Mouse (Mus musculus) gastrocnemius, postnatal 10 days (tissue): ENCODE results near the gene Speer4f1. TPM values are rescaled to one million over a fixed set of nuclear protein-coding genes. Genes with fewer than 3 reads are reported as not detected.
"Not testable (repeated sequence)": the region's sequence is repeated elsewhere in the genome, so short reads cannot be mapped to it uniquely, and the experiment has no call there.

Experiments used
- DNase-seq: peaks from one replicate; pipeline ENCODE4 v3.0.0; 2021; ENCODE audit warnings: mixed read lengths
- long read RNA-seq, 2 experiments: library from polyadenylated mRNA; stranded (forward); transcript quantifications; one replicate each; pipeline ENCODE4 v2.0.0; 2021
- total RNA-seq, 2 experiments: library from RNA; stranded (reverse); gene quantifications; 2 replicates each; pipeline ENCODE4 v1.2.3; 2021

Gene Speer4f1
- not detected for total RNA-seq
- long read RNA-seq, experiment 1, result 0 reads
- long read RNA-seq, experiment 2, result 0 reads

DNA sequence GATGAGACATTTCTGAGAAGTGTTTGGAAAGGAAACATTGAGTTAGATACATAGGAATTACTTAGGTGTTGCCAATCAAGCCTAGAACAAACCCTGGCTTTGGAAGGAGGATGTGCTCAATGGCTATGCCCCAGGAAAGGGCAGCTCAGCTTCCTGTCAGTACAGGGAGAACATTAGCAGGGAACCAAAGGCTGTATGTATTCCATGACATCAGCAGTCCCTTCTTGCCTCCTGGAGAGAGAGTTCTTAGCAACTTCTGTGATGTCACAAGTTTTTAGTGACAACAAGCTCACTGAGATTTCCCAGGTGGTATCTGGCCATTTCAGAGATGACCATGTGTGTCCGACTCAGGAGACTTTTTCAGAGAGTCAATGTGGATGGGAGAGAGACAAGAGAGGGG lies at the start of gene Speer4f1:
Gene Speer4f1, plus strand, starts transcription at position 301 of the 400 bp plus-strand sequence.
- not testable (repeated sequence) for DNase-seq

DNA sequence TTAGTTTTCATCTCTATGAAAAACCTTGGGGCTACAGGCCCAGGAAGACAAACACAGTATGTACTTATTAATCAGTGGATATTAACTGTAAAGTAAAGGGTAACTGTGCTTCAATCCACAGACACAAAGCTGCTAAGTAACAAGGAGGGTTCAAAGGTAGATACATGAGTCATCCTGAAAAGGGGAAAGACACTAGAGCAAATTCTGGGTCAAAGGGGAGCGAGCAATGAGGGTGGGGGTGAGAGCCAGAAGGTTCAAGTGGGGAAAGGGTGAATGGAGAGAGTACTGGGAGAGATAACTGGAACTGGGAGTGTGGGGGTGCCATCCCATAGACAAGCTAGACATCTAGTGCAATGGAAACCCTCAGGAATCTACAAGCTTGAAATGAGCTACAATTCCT lies 49.0 kb upstream of the Speer4f1 start:
- no peak for DNase-seq

DNA sequence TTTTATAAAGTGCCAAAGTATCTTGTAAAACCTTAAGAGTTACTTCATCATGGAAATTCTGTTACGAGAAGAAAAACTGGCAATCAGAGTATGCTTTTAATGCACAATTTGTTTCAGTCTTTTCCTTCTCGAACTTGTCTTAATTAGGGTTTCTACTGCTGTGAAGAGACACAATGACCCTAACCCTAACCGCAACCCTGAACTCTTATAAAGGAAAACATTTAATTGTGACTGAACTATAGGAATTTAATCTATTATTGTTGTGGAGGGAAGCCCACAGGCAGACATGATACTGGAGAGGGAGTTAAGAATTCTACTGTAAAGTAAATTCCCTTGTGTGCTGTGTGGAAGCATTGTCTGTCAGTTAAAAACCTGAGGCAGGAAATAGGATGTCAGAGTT lies 41.2 kb upstream of the Speer4f1 start:
- no peak for DNase-seq

DNA sequence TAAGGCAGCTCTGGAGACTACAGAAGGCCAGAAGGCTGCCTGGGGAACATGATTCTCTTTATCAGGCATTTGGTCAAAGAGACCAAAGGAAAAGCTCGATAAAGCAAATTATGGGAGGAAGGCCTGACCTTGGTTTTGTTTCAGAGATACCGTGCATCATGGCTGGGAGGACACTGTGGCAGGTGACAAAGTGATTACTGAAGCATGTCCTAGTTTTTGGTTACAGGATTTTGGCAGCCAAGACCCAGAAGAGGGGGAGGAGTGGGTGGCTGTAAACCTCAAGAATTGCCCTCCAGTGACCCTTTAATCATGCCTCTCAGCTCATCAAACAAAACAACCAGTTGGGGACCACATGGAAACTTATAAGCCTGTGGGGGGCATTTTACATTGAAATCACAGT lies 39.7 kb upstream of the Speer4f1 start:
- DNase-seq, result no peak

DNA sequence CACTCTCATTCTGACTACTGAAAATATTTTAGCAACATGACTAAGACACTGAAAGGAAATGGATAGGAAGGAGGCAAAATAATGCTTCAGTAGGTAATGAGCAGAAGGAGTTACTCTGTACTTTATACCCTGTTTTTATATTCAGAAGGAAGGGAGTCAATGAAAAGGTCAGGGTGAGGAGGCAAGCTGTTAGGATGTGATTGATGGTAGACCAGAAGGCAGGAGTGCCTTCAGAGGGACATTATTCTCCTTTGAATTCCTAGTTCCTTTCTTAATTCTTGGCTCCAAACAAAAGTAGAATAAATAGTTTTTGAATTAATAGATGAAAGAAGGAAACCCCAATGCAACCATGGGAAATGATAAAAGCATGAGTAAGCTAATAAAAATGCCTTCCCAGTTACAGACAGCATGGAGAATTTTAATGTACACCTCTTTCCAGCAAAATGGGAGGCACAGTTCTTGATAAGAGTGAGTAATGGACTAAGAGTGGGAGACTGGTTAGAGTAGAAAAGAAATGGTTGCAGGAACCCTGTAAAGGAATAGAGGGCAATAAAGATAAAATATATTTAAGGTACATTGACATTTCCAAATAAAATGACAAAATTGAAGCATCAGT lies 36.3 kb upstream of the Speer4f1 start:
- no peak for DNase-seq

DNA sequence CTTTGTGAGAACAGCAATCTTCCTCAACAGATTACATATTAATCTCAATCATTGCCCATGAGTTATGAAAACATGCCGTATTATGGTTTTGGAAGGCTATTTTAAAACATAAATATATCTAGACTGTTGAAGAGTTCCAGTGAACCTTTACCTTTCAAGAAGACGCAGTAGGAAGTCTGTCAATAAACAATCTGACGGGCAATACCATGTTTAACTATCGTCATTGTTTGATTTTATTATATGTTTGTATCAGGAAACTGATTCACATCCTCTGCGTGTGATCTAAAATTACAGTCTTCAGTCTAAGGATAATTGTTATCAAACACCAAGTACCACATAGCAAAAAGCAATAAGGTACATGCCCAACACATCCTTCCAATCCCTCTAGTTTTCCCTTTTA lies 21.8 kb upstream of the Speer4f1 start:
- DNase-seq, result no peak

DNA sequence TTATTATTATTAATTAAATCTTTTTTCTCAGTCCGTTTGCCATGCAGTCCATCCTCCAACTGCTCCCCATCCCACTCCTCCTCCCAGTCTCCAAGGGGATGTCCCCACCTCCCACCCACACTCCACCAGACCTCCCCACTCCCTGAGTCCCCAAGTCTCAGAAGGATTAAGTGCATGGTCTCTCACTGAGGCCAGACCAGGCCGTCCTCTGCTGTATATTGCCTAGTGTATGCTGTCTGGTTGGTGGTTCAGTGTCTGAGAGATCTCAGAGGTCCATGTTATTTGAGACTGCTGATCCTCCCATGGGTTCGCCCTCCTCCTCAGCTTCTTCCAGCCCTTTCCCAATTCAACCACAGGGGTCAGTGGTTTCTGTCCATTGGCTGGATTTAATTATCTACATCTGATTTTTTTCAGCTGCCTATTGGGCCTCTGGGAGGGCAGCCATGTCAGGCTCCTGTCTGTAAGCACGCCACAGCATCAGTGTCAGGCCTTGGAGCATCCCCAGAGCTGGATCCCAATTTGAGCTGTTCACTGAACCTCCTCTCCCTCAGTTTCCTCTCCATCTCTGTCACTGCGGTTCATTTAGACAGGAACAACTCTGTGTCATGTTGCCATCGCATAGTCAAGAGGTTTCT lies 20.8 kb upstream of the Speer4f1 start:
- DNase-seq, result no peak

DNA sequence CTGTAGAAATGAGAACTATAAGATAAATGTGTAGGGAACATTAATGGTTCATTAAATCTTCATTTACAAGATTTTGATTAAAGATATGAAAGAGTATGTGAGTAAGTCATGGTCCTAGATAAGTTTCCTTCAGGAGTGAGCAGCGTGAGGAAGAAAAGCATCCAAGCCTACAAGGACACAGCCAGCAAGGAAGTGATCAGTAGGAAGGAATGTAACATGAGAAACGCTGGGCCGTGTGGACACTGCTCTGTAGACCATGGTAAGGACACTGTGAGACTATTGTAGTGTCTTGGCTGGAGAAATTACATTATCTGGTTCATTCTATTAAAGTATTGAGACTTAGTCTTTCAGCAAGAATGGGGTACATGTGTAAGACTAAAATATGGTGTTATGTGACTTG lies 19.2 kb upstream of the Speer4f1 start:
- DNase-seq, result no peak

DNA sequence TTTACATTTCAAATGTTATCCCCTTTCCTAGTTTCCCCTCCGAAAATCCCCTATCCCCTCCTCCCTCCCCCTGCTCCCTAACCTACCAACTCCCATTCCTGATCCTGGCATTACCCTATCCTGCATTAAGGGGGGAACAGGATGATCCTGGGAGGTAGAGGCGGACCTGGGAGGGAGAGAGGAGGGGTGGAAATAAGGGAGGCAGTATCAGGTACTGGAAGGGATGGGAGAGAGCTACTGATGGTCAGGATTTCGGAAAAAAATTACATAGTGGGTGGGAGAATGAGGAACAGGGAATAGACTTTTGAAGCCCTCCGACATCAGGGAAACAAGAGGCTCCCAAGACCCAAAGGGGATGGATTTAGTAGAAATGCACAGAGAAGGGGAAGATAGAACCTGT lies 7.8 kb upstream of the Speer4f1 start:
- DNase-seq, result not testable (repeated sequence)

DNA sequence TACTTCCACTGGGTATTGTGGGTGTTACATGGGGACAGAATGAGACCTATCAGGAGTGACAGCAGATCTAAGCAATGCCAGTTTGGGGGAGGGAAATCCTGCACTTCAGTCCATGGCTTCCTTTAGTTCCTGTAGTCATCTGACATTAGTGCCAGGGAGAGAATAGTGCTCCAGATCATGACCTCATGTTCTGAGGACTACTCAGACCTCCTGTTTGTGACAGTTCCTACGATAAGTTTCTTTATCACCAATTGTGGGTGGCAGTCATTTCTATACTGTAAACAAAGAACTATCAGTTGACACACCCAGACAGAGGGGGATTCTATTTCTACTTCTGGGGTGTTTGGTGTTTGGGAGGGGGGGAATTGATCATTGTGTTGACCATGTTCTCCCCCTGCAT lies 578 bp downstream of the Speer4f1 start:
- DNase-seq, result no peak

DNA sequence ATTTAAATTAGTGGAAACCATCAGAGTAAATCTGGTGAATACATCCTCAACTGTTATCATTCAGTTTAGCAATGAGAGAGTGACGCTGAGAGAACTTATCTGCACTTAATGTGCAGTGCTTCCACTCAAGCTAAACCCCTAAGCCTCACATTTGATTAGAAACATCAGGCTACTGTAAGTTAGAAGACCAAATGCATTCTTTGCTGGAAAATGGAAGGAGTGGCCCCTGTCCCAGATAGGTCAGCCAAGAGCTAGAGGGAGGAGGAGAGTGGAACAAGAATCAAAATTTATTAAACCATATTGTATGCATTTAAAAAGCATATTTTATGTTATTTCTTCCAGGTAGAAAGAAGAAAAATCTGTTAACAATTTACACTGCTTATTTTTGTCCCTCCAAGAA lies 14.0 kb downstream of the Speer4f1 start:
- no peak for DNase-seq

DNA sequence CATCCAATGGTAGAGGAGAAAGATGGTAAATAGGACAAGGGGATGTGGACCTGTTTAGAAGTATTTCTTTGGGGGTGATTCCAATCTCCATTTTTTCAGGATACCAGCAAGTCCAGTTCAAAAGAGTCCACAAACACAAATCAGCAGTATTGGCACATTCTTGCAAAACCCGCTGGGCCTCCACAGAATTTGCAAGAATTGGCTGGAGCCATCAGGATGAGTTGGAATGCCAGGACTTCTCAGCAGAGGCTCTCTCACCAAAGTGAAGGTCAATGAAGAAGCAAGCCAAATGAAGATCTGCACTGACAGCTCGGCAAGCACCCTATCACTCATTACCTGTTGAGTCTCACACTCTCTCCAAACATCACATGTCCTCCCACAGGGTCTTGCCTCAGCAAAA lies 19.7 kb downstream of the Speer4f1 start:
- DNase-seq, result no peak

DNA sequence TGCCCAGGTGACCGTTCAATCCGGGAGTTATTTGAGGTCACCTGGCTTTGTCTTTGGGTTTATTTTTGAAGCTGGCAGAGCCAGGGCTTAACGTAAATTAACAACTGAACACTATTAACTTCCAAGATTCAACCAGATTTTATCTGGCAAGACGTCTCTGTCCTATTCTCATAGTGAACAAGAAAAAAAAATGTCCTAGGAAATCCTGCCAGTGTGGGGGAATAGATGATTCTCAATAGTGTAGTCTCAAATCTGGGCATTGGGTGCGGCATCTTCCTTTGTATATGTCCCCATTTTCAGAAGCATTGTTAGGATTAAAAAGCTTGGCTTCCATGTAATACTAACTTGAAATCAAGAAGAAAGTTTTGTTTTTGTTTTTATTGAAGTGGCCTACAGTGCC lies 20.8 kb downstream of the Speer4f1 start:
- DNase-seq, result no peak

DNA sequence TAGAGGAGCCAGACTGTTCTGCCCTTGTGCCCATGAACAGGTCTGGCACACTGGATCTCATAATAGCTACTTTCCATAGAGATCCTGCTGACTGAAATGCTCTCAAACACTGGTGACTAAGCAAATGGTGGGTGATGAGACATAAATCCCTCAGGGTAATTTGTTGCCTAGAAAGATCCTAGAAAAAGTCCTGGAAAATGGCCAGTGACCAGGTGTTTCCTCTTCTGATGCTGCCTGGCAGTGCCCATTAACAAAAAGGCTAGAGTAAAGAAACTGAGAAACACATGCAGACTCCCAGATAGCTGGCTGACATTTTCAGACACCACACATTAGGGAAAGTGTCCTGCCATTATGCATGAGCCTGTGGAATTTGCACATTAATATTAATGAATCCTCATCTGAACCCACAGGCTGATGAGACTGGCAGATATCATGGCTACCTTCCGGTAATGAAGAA lies 24.0 kb downstream of the Speer4f1 start:
- no peak for DNase-seq

DNA sequence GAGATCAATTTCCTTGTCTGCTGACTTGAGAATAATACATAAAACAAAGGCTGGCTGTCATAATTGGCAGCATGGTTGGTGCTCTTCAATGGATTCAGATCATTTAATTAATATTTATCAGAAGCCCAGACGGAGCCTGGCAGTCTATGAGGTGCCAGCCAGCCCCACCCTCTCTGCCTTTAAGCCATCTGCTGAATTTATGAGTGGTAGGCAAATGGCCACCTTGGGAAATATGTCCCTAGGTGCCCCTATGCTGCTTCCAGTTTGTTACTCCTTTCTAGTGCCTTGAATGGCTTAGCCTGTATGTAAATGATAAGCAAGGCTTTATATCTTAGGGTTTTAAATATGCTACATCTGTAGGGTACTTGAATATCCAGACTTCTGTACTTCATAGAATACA lies 25.0 kb downstream of the Speer4f1 start:
- no peak for DNase-seq

DNA sequence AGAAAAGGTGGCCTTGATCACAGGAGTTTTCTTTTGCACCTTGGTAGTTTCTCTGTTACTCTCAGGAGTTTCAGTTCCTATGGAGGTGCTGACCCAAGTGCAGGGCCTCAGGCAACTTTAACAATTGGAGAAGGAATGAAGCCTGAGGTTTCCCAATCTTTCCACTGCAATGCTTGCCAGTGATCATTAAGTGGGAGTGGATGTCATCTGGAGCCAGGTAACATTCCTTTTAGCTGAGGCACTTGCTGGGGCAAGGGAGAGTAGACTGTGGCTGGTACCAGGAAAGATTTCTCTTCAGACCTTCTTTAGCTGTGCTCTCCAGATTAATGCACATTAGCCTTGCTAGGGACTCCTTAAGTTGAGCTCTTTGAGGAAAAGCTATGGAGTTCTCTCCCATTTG lies 29.6 kb downstream of the Speer4f1 start:
- DNase-seq, result no peak

DNA sequence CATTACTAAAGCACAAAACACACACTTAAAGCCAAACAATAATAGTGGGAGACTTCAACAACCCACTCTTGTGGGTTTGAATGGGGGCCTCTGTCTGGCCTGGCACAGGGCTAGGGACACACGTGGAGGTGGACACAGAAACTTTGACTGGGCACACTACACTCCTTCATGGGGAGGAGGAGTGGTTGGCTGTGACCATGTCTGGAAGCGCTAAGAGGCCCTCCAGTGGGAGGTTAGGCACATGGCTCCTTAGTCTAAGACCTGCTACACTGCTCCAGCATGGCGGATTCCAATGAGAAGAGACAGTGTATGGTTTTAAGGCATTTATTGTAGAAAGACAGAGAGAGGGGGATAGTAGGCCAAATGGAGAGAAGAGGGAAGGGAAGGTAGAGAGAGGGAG lies 32.1 kb downstream of the Speer4f1 start:
- no peak for DNase-seq

Other genes with a start within 250 kb of the Speer4f1 start
- not detected for gene Speer4f2, start 102.9 kb upstream of the Speer4f1 start, total RNA-seq
- gene Sema3c, start 98.2 kb downstream of the Speer4f1 start, total RNA-seq, result 100 to 1,000 TPM; 112 to 129 TPM